Mouse (Mus musculus): ENCODE results near the gene Tmem150a. TPM values are rescaled to one million over a fixed set of nuclear protein-coding genes. Genes with fewer than 3 reads are reported as not detected.

The Tmem150a gene
- polyA plus RNA-seq, 1 experiment from 2014 or later = 13.8 TPM

DNA sequence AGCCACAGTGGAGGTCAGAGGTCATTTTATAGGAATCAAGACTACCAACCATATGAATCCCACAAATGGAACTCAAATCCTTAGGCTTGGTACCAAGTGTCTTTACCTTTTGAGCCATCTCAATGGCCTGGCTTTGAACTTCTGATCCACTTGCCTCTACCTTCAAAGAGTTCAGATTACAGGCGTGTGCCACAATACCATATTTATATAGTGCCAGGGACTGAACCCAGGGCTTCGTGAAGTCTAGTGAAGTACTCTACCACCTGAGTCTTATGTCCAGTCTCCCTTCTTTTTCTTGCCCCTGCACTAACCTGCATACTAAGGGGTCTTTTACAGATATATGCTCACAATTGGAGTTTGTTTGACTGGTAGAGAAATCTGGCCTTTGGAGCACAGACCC lies 31.3 kb downstream of the Tmem150a start:
- H3K27me3 ChIP-seq (ENCODE audit: control insufficient read depth, insufficient read depth, low read length) = no peaks in the 10 kb centered on the region
- ATAC-seq (replicated peaks; ENCODE audit: extremely low read depth, insufficient read depth, low FRiP score) = no peak
- H3K4me2 ChIP-seq (ENCODE audit: low read depth, low read length) = no peak overlapping the region
- no peak overlapping the region for H3K27ac ChIP-seq (ENCODE audit: low read length)
- WGBS = 95% methylated on average over 2 of the region's 2 CpGs
- H3K4me1 ChIP-seq (ENCODE audit: control insufficient read depth, insufficient read depth, low read length) = peaks cover 20% of the 10 kb centered on the region
- H3K4me3 ChIP-seq (ENCODE audit: low read length) = no peak overlapping the region
- H3K9ac ChIP-seq (ENCODE audit: low read length) = no peak overlapping the region
- H3K36me3 ChIP-seq (ENCODE audit: control insufficient read depth, insufficient read depth) = peaks cover 21% of the 10 kb centered on the region
- H3K9me3 ChIP-seq (replicated peaks; ENCODE audit: control insufficient read depth, low read length) = no peaks in the 10 kb centered on the region

DNA sequence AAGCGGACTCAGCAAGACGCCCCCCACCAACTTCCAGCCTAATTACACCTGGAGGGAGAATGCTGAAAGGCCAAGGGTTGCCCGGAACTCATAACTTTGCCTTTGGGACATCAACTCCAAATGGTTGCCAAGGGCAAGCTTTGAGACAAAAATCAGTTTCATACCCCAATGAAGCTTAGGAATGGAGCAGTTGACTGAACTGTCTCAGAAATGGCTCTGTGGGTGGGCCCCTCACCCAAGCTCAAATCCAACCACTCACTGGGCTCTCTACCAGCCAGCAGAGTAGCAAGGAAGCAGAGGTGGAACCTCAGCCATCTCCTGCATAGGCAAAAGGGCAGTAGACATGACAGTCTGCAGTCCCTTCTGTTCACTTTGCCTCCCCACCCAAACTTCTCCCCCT lies 32.6 kb downstream of the Tmem150a start:
- Histone ChIP-seq H3K27me3 (ENCODE audit: control insufficient read depth, insufficient read depth, low read length) (no peaks in the 10 kb centered on the region), H3K4me1 (ENCODE audit: control insufficient read depth, insufficient read depth, low read length) (peaks cover 20% of the 10 kb centered on the region), H3K4me3 (ENCODE audit: low read length) (no peak overlapping the region), H3K9ac (ENCODE audit: low read length) (no peak overlapping the region), H3K9me3 (replicated peaks; ENCODE audit: control insufficient read depth, low read length) (no peaks in the 10 kb centered on the region), H3K36me3 (ENCODE audit: control insufficient read depth, insufficient read depth) (peaks cover 21% of the 10 kb centered on the region), H3K4me2 (ENCODE audit: low read depth, low read length) (no peak overlapping the region), H3K27ac (ENCODE audit: low read length) (no peak overlapping the region)
- ATAC-seq (replicated peaks; ENCODE audit: extremely low read depth, insufficient read depth, low FRiP score) = no peak
- 92% methylated on average over 3 of the region's 3 CpGs for WGBS

DNA sequence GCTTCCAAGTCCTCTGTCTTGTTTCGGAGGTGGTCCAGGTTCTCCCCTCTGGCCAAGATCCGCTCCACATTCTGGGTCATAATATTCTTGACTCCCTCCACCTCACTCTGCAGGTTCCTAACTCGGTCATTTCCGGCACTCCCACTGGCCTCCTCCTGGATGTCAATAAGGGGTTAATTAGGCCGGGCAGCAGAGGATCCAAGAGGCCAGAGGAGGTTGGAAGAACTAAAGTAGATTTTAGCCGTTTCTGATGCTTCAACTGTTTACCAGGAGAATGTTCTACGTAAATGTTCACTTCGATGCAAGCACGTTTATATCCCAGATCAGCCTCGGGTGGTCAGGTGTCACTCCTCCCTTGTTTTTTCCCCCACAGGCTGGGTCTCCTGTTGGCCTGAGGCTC lies 33.0 kb downstream of the Tmem150a start:
- no peak overlapping the region for H3K4me3 ChIP-seq (ENCODE audit: low read length)
- H3K36me3 ChIP-seq (ENCODE audit: control insufficient read depth, insufficient read depth) = peaks cover 21% of the 10 kb centered on the region
- H3K4me1 ChIP-seq (ENCODE audit: control insufficient read depth, insufficient read depth, low read length) = peaks cover 20% of the 10 kb centered on the region
- H3K27me3 ChIP-seq (ENCODE audit: control insufficient read depth, insufficient read depth, low read length) = no peaks in the 10 kb centered on the region
- WGBS = 69% methylated on average over 10 of the region's 10 CpGs
- no peak for ATAC-seq (replicated peaks; ENCODE audit: extremely low read depth, insufficient read depth, low FRiP score)
- H3K27ac ChIP-seq (ENCODE audit: low read length) = no peak overlapping the region
- H3K9ac ChIP-seq (ENCODE audit: low read length) = no peak overlapping the region
- H3K4me2 ChIP-seq (ENCODE audit: low read depth, low read length) = no peak overlapping the region; the same call in 1 of the 2 replicates
- no peaks in the 10 kb centered on the region for H3K9me3 ChIP-seq (replicated peaks; ENCODE audit: control insufficient read depth, low read length)

DNA sequence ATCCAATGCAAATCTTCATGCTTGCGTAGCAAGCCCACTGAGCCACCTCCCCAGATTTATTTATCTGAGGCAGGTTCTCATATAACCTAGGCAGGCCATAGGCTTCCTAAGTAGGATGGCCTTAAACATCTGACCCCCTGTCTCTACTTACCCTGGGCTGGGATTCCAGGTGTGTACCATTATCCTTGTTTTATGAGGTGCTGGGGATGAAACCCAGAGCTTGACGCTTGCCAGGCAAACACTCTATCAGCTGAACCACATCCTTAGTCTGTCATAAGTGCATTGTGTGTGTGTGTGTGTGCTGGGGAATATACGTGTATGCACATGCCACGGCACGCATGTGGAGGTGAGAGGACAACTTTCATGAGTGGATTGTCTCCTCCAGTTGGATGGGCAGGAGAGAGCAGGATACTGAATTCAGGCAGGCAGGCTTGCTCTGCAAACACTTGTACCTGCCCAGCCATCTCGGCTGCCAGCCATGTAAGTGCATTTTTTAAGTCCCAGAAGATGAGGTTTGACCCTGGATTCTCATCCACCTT lies 33.6 kb downstream of the Tmem150a start:
- H3K36me3 ChIP-seq (ENCODE audit: control insufficient read depth, insufficient read depth) = peaks cover 21% of the 10 kb centered on the region
- H3K4me1 ChIP-seq (ENCODE audit: control insufficient read depth, insufficient read depth, low read length) = peaks cover 20% of the 10 kb centered on the region
- H3K27ac ChIP-seq (ENCODE audit: low read length) = peak overlapping the region; percentile 98
- peak overlapping the region; percentile 70 for H3K4me3 ChIP-seq (ENCODE audit: low read length)
- H3K9ac ChIP-seq (ENCODE audit: low read length) = peak overlapping the region; percentile 89
- no peak for ATAC-seq (replicated peaks; ENCODE audit: extremely low read depth, insufficient read depth, low FRiP score)
- peak overlapping the region; percentile 78 for H3K4me2 ChIP-seq (ENCODE audit: low read depth, low read length)
- H3K9me3 ChIP-seq (replicated peaks; ENCODE audit: control insufficient read depth, low read length) = no peaks in the 10 kb centered on the region
- no peaks in the 10 kb centered on the region for H3K27me3 ChIP-seq (ENCODE audit: control insufficient read depth, insufficient read depth, low read length)
- 79% methylated on average over 6 of the region's 6 CpGs for WGBS

DNA sequence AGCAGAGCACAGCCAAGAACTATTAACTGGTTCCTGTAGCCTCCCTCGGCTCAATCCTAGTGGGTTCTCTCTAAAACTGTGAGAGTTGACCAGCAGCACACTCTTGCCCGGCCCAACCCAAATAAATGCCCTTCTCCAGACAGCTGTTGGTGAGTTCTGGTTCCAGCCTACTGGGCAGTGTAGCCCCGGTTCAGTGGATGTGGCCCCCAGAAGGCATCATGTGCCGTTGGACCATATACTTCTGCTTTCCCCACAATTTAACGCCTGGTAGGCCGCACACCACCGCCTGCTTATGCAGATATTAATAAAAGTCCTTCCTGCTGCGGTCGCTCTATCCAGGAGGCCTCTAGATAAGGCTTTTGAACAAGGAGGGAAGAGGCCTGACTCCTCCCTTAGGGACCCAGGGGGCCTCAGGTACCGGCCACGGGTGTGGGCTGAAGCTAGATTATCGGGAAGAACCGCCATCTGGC lies 34.3 kb downstream of the Tmem150a start:
- peak overlapping the region; percentile 70 for H3K4me3 ChIP-seq (ENCODE audit: low read length)
- 4% methylated on average over 13 of the region's 13 CpGs for WGBS
- peak; percentile 24; the same call in 1 of the 2 replicates for ATAC-seq (replicated peaks; ENCODE audit: extremely low read depth, insufficient read depth, low FRiP score)

DNA sequence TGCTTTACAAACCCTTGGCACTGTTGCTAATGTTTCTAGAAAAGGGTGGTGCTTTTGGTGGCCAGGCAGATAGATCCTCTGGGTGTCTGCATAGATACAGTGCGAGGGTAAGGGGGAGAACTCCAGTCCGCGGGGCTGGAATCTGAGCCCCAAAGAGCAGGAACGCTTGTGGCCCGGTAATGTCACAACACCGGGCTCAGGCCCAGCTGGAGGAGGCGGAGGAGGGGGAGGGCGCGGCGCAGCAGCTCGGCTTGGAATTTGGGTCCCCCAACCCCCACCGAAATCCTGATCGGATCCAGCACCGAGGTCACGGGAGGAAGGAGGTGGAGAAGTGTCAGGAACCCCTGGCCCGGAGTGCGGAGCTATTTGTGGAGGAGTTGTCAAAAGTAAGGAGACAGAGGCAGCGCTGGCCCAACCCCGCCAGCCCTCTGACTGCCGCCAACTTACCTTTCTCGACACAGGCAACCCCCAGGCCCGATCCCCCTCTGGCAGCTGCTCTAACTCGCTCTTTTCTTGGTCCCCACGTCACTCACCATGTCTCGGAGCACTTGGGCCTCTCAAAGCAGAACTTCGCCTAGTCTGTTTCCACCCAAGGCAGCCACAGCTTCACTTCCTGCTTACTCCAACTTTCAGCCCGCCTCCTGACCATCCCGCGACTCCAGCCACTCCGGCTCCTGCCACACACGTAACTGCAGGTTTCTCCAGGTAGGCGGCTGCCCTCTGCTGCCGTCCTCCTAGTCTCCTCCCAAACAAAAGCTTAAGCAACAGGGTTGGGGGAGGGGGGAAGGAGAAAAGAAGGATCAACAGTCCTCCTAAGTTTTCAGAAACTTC lies 34.9 kb downstream of the Tmem150a start, which contains the start of gene Vamp8:
Gene Vamp8, minus strand, starts transcription at position 763 of the 831 bp plus-strand sequence.
- Histone ChIP-seq H3K4me2 (ENCODE audit: low read depth, low read length) (peak within 1 kb of the TSS; percentile 78), H3K4me1 (ENCODE audit: control insufficient read depth, insufficient read depth, low read length) (peaks cover 20% of the 10 kb centered on the region), H3K27me3 (ENCODE audit: control insufficient read depth, insufficient read depth, low read length) (no peaks in the 10 kb centered on the region), H3K36me3 (ENCODE audit: control insufficient read depth, insufficient read depth) (peaks cover 14% of the 10 kb centered on the region), H3K27ac (ENCODE audit: low read length) (peak within 1 kb of the TSS; percentile 98), H3K4me3 (ENCODE audit: low read length) (peak within 1 kb of the TSS; percentile 70), H3K9me3 (replicated peaks; ENCODE audit: control insufficient read depth, low read length) (no peaks in the 10 kb centered on the region), H3K9ac (ENCODE audit: low read length) (peak within 1 kb of the TSS; percentile 89)
- WGBS = under 1% methylated on average over 33 of the region's 33 CpGs
- peak; percentile 75 for ATAC-seq (replicated peaks; ENCODE audit: extremely low read depth, insufficient read depth, low FRiP score)

More for the DNA sequence above, 34.3 kb downstream of the Tmem150a start:
- Histone ChIP-seq H3K27me3 (ENCODE audit: control insufficient read depth, insufficient read depth, low read length) (no peaks in the 10 kb centered on the region), H3K4me2 (ENCODE audit: low read depth, low read length) (peak overlapping the region; percentile 78), H3K36me3 (ENCODE audit: control insufficient read depth, insufficient read depth) (peaks cover 21% of the 10 kb centered on the region), H3K9me3 (replicated peaks; ENCODE audit: control insufficient read depth, low read length) (no peaks in the 10 kb centered on the region), H3K27ac (ENCODE audit: low read length) (peak overlapping the region; percentile 98), H3K4me1 (ENCODE audit: control insufficient read depth, insufficient read depth, low read length) (peaks cover 20% of the 10 kb centered on the region), H3K9ac (ENCODE audit: low read length) (peak overlapping the region; percentile 89)

DNA sequence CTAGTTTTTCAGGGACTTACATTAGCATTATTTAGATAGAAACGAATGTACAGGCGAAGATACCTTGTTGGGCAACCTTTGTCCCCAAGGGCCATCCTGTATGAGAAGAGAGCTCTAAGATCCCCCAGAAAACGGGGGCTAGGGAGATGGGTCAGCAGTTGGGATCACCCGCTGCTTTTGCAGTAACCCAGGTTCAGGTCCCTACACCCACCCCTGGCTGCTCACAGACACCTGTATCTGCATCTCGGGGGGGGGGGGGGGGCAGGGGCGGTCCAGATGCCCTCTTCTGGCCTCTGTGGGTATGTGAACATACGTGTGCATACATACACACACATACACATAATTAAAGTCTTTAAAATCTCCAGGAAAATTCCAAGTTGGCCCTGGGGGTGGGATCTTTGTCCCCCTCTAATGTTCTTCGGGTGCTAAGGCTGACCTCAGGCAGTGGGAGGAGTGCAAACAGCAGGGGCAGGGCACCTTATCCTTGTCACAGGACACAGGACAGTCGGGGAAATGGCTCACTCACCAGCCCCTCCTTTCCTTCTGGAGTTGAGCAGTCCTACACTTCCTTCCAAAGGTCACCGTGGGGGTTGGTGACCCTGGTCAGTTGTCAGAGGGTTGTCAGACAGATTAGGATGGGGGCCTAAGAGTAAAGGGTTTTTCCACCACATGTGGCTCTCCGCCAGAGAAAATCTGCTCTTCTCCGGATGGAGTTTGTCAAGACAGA lies 35.7 kb downstream of the Tmem150a start:
- Histone ChIP-seq H3K4me2 (ENCODE audit: low read depth, low read length) (peak overlapping the region; percentile 78), H3K4me1 (ENCODE audit: control insufficient read depth, insufficient read depth, low read length) (peaks cover 20% of the 10 kb centered on the region), H3K27ac (ENCODE audit: low read length) (peak overlapping the region; percentile 98), H3K9ac (ENCODE audit: low read length) (peak overlapping the region; percentile 89), H3K4me3 (ENCODE audit: low read length) (peak overlapping the region; percentile 70), H3K9me3 (replicated peaks; ENCODE audit: control insufficient read depth, low read length) (no peaks in the 10 kb centered on the region), H3K36me3 (ENCODE audit: control insufficient read depth, insufficient read depth) (peaks cover 8% of the 10 kb centered on the region; the same call in 1 of the 2 replicates), H3K27me3 (ENCODE audit: control insufficient read depth, insufficient read depth, low read length) (no peaks in the 10 kb centered on the region)
- 19% methylated on average over 12 of the region's 12 CpGs for WGBS
- peak; percentile 74 for ATAC-seq (replicated peaks; ENCODE audit: extremely low read depth, insufficient read depth, low FRiP score)

DNA sequence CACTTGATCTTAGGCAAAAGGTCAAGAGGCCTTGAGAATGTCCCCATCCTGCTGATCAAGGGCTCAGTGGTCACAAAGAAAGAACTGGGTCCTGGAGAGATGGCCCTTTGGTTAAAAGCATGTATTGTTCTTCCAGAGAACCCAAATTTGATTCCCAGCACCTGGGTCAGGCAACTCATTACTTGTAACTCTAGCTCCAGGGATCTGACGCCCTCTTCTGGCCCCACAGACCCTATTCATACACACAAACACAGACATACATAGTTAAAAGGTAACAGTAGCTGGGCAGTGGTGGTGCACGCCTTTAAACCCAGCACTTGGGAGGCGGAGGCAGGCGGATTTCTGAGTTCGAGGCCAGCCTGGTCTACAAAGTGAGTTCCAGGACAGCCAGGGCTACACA lies 37.1 kb downstream of the Tmem150a start:
- 90% methylated on average over 5 of the region's 5 CpGs for WGBS
- no peak overlapping the region for H3K27ac ChIP-seq (ENCODE audit: low read length)

More for the DNA sequence above, 37.1 kb downstream of the Tmem150a start:
- Histone ChIP-seq H3K4me3 (ENCODE audit: low read length) (no peak overlapping the region), H3K36me3 (ENCODE audit: control insufficient read depth, insufficient read depth) (0 out of 2 replicates have a peak, but pooled peaks cover 2% of the 10 kb centered on the region), H3K27me3 (ENCODE audit: control insufficient read depth, insufficient read depth, low read length) (no peaks in the 10 kb centered on the region), H3K9me3 (replicated peaks; ENCODE audit: control insufficient read depth, low read length) (no peaks in the 10 kb centered on the region), H3K9ac (ENCODE audit: low read length) (no peak overlapping the region), H3K4me1 (ENCODE audit: control insufficient read depth, insufficient read depth, low read length) (peaks cover 20% of the 10 kb centered on the region), H3K4me2 (ENCODE audit: low read depth, low read length) (no peak overlapping the region)
- no peak for ATAC-seq (replicated peaks; ENCODE audit: extremely low read depth, insufficient read depth, low FRiP score)
